Mouse (Mus musculus): ENCODE data around the gene Nek4. TPM values are rescaled to one million over a fixed set of nuclear protein-coding genes. Genes with fewer than 3 reads are reported as not detected.

Nek4 gene
- 18.6 and 18.9 TPM in 2 replicates for polyA plus RNA-seq (2016; fragmentation: Nextera tagmentation; extraction: Ambion mirVana)

- under 1% methylated on average over 57 of the region's 57 CpGs for WGBS
- peak within 1 kb of the TSS; percentile 77 for H3K9ac ChIP-seq
- peak within 1 kb of the TSS; percentile 31; the same call in 1 of the 2 replicates for H3K27ac ChIP-seq
- H3K4me2 ChIP-seq (replicated peaks) = peak within 1 kb of the TSS; percentile 70
- peak within 1 kb of the TSS; percentile 76 for H3K4me3 ChIP-seq
- H3K9me3 ChIP-seq (replicated peaks) = no peaks in the 10 kb centered on the region
- ATAC-seq (ENCODE audit: low FRiP score) = peak; percentile 99
- peaks cover 8% of the 10 kb centered on the region; the same call in 1 of the 2 replicates for H3K4me1 ChIP-seq
- no peaks in the 10 kb centered on the region for H3K27me3 ChIP-seq
- peaks cover 4% of the 10 kb centered on the region; the same call in 1 of the 2 replicates for H3K36me3 ChIP-seq
These were observed at the start of gene Nek4 for GRCm38 (mm10) chr14:30951154-30951825. TSS of gene Nek4 (plus strand) at chr14:30951377.

GRCm38 (mm10) chr14:30902628-30903027 lies 48.5 kb upstream of the Nek4 start:
- Histone ChIP-seq H3K9me3 (replicated peaks) (no peaks in the 10 kb centered on the region), H3K27me3 (no peaks in the 10 kb centered on the region), H3K9ac (no peak overlapping the region), H3K4me1 (no peaks in the 10 kb centered on the region), H3K4me2 (replicated peaks) (no peak overlapping the region), H3K27ac (no peak overlapping the region), H3K36me3 (no peaks in the 10 kb centered on the region), H3K4me3 (no peak overlapping the region)
- no peak for ATAC-seq (ENCODE audit: low FRiP score)
- 95% methylated on average over 5 of the region's 5 CpGs for WGBS

- WGBS = 77% methylated on average over 3 of the region's 3 CpGs
- H3K9ac ChIP-seq = no peak overlapping the region
- no peak for ATAC-seq (ENCODE audit: low FRiP score)
These were observed 48.1 kb upstream of the Nek4 start for GRCm38 (mm10) chr14:30903036-30903435.

GRCm38 (mm10) chr14:30904307-30904706 lies 46.9 kb upstream of the Nek4 start:
- Histone ChIP-seq H3K4me1 (no peaks in the 10 kb centered on the region), H3K27me3 (no peaks in the 10 kb centered on the region), H3K27ac (no peak overlapping the region), H3K9ac (no peak overlapping the region), H3K9me3 (replicated peaks) (no peaks in the 10 kb centered on the region), H3K4me3 (no peak overlapping the region), H3K4me2 (replicated peaks) (no peak overlapping the region), H3K36me3 (no peaks in the 10 kb centered on the region)
- 84% methylated on average over 8 of the region's 8 CpGs for WGBS
- ATAC-seq (ENCODE audit: low FRiP score) = no peak

More at GRCm38 (mm10) chr14:30903036-30903435, 48.1 kb upstream of the Nek4 start:
- Histone ChIP-seq H3K36me3 (no peaks in the 10 kb centered on the region), H3K9me3 (replicated peaks) (no peaks in the 10 kb centered on the region), H3K4me1 (no peaks in the 10 kb centered on the region), H3K27me3 (no peaks in the 10 kb centered on the region), H3K4me3 (no peak overlapping the region), H3K27ac (no peak overlapping the region), H3K4me2 (replicated peaks) (no peak overlapping the region)

- Histone ChIP-seq H3K27ac (no peak overlapping the region), H3K4me2 (replicated peaks) (no peak overlapping the region), H3K36me3 (no peaks in the 10 kb centered on the region), H3K9ac (no peak overlapping the region), H3K27me3 (no peaks in the 10 kb centered on the region), H3K4me1 (no peaks in the 10 kb centered on the region), H3K9me3 (replicated peaks) (no peaks in the 10 kb centered on the region), H3K4me3 (no peak overlapping the region)
- 89% methylated on average over 6 of the region's 6 CpGs for WGBS
- ATAC-seq (ENCODE audit: low FRiP score) = no peak
These were observed 45.2 kb upstream of the Nek4 start for GRCm38 (mm10) chr14:30906001-30906400.

GRCm38 (mm10) chr14:30907814-30908265 lies 43.3 kb upstream of the Nek4 start:
- Histone ChIP-seq H3K4me1 (no peaks in the 10 kb centered on the region), H3K4me3 (no peak overlapping the region), H3K27ac (no peak overlapping the region), H3K36me3 (no peaks in the 10 kb centered on the region), H3K4me2 (replicated peaks) (no peak overlapping the region), H3K27me3 (no peaks in the 10 kb centered on the region), H3K9ac (no peak overlapping the region), H3K9me3 (replicated peaks) (no peaks in the 10 kb centered on the region)
- no peak for ATAC-seq (ENCODE audit: low FRiP score)
- 88% methylated on average over 3 of the region's 3 CpGs for WGBS

GRCm38 (mm10) chr14:30911141-30911540 lies 40.0 kb upstream of the Nek4 start:
- no peaks in the 10 kb centered on the region for H3K36me3 ChIP-seq

GRCm38 (mm10) chr14:30912641-30913040 lies 38.5 kb upstream of the Nek4 start:
- no peaks in the 10 kb centered on the region for H3K36me3 ChIP-seq
- H3K4me3 ChIP-seq = no peak overlapping the region
- no peaks in the 10 kb centered on the region for H3K27me3 ChIP-seq
- no peak overlapping the region for H3K9ac ChIP-seq
- 87% methylated on average over 8 of the region's 8 CpGs for whole genome bisulfite sequencing
- H3K9me3 ChIP-seq (replicated peaks) = no peaks in the 10 kb centered on the region
- no peak for ATAC-seq (ENCODE audit: low FRiP score)
- no peak overlapping the region for H3K27ac ChIP-seq
- no peak overlapping the region for H3K4me2 ChIP-seq (replicated peaks)
- H3K4me1 ChIP-seq = no peaks in the 10 kb centered on the region

More at GRCm38 (mm10) chr14:30911141-30911540, 40.0 kb upstream of the Nek4 start:
- no peak overlapping the region for H3K4me2 ChIP-seq (replicated peaks)
- no peak for ATAC-seq (ENCODE audit: low FRiP score)
- H3K27ac ChIP-seq = no peak overlapping the region
- H3K9me3 ChIP-seq (replicated peaks) = no peaks in the 10 kb centered on the region
- H3K27me3 ChIP-seq = no peaks in the 10 kb centered on the region
- H3K4me1 ChIP-seq = no peaks in the 10 kb centered on the region
- no peak overlapping the region for H3K9ac ChIP-seq
- WGBS = 94% methylated on average over 8 of the region's 8 CpGs
- no peak overlapping the region for H3K4me3 ChIP-seq

GRCm38 (mm10) chr14:30913404-30913803 lies 37.8 kb upstream of the Nek4 start:
- Histone ChIP-seq H3K4me1 (no peaks in the 10 kb centered on the region), H3K9me3 (replicated peaks) (no peaks in the 10 kb centered on the region), H3K9ac (no peak overlapping the region), H3K4me2 (replicated peaks) (no peak overlapping the region), H3K27me3 (no peaks in the 10 kb centered on the region), H3K27ac (no peak overlapping the region), H3K4me3 (no peak overlapping the region), H3K36me3 (no peaks in the 10 kb centered on the region)
- 90% methylated on average over 5 of the region's 5 CpGs for WGBS
- ATAC-seq (ENCODE audit: low FRiP score) = no peak

- no peak for ATAC-seq (ENCODE audit: low FRiP score)
- Histone ChIP-seq H3K27me3 (no peaks in the 10 kb centered on the region), H3K36me3 (no peaks in the 10 kb centered on the region), H3K4me2 (replicated peaks) (no peak overlapping the region), H3K9ac (no peak overlapping the region), H3K4me3 (no peak overlapping the region), H3K9me3 (replicated peaks) (no peaks in the 10 kb centered on the region), H3K27ac (no peak overlapping the region), H3K4me1 (no peaks in the 10 kb centered on the region)
- 94% methylated on average over 1 of the region's 1 CpGs for WGBS
These were observed 34.7 kb upstream of the Nek4 start for GRCm38 (mm10) chr14:30916516-30916915.

- Histone ChIP-seq H3K4me3 (no peak overlapping the region), H3K36me3 (no peaks in the 10 kb centered on the region), H3K4me1 (peaks cover 6% of the 10 kb centered on the region), H3K4me2 (replicated peaks) (no peak overlapping the region), H3K27ac (no peak overlapping the region), H3K9ac (no peak overlapping the region), H3K27me3 (no peaks in the 10 kb centered on the region), H3K9me3 (replicated peaks) (no peaks in the 10 kb centered on the region)
- no peak for ATAC-seq (ENCODE audit: low FRiP score)
- WGBS = 54% methylated on average over 8 of the region's 8 CpGs
These were observed 29.0 kb upstream of the Nek4 start for GRCm38 (mm10) chr14:30922053-30922670.

GRCm38 (mm10) chr14:30923375-30924105 lies 27.6 kb upstream of the Nek4 start, which contains the start of gene Itih3:
TSS of gene Itih3 (minus strand) at chr14:30923760.
- Histone ChIP-seq H3K27ac (no peak within 1 kb of the TSS), H3K4me2 (replicated peaks) (no peak within 1 kb of the TSS), H3K9me3 (replicated peaks) (no peaks in the 10 kb centered on the region), H3K36me3 (no peaks in the 10 kb centered on the region), H3K4me3 (no peak within 1 kb of the TSS), H3K9ac (no peak within 1 kb of the TSS), H3K27me3 (no peaks in the 10 kb centered on the region), H3K4me1 (peaks cover 6% of the 10 kb centered on the region)
- WGBS = 61% methylated on average over 6 of the region's 6 CpGs
- ATAC-seq (ENCODE audit: low FRiP score) = no peak
